Mouse (Mus musculus): ENCODE results near the gene Aspscr1. TPM values are rescaled to one million over a fixed set of nuclear protein-coding genes. Genes with fewer than 3 reads are reported as not detected.

Aspscr1 gene
- polyA plus RNA-seq, 1 experiment from 2014 or later: 90.4 TPM

DNA sequence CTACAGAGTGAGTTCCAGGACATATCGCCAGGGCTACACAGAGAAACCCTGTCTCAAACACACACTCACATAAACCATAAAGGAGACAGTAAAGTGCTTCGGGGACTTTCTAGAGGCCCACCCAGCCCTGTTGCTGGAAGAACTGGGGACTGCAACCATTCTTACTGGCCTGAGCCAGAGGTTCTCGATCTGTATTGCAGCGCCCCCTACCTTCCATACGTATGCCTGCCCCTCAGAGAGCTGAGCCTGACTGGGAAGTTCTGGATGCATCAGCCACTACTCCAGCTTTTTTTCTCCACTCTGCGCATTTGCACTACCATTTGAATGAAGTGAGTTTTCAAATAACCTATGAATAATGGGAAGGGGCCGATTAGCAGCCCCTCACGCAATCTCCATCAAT lies 76.7 kb downstream of the Aspscr1 start:
- ATAC-seq (replicated peaks; ENCODE audit: insufficient number of reproducible peaks, insufficient read depth, low FRiP score, low read depth): no peak
- 0 out of 2 replicates have a peak, but pooled peaks cover 3% of the 10 kb centered on the region for H3K27me3 ChIP-seq
- H3K4me2 ChIP-seq: no peak overlapping the region
- no peak overlapping the region for H3K27ac ChIP-seq
- H3K9ac ChIP-seq: no peak overlapping the region
- H3K9me3 ChIP-seq (replicated peaks): no peaks in the 10 kb centered on the region
- no peak overlapping the region for H3K4me3 ChIP-seq
- WGBS: 58% methylated on average over 8 of the region's 8 CpGs
- no peaks in the 10 kb centered on the region for H3K36me3 ChIP-seq
- H3K4me1 ChIP-seq (replicated peaks): no peaks in the 10 kb centered on the region

- Histone ChIP-seq H3K9me3 (replicated peaks) (no peaks in the 10 kb centered on the region), H3K4me3 (no peak overlapping the region), H3K27me3 (0 out of 2 replicates have a peak, but pooled peaks cover 3% of the 10 kb centered on the region), H3K27ac (no peak overlapping the region), H3K9ac (no peak overlapping the region), H3K36me3 (no peaks in the 10 kb centered on the region), H3K4me1 (replicated peaks) (no peaks in the 10 kb centered on the region), H3K4me2 (no peak overlapping the region)
- no peak for ATAC-seq (replicated peaks; ENCODE audit: insufficient number of reproducible peaks, insufficient read depth, low FRiP score, low read depth)
- 65% methylated on average over 4 of the region's 4 CpGs for WGBS
Measured at GRCm38 (mm10) chr11:120751606-120752005, 78.8 kb downstream of the Aspscr1 start.

Small RNA genes within 50 kb of the gene (microRNA-seq; reads per million reads assigned to microRNA genes)
- not detected for gene Mir6936

Other genes starting within 250 kb of the Aspscr1 start
- gene Nploc4, start 235.3 kb upstream of the Aspscr1 start, polyA plus RNA-seq (2015; fragmentation: Nextera tagmentation; extraction: Ambion mirVana): 22.5 and 30.3 TPM in 2 replicates
- gene Tspan10, start 230.3 kb upstream of the Aspscr1 start, polyA plus RNA-seq (2015; fragmentation: Nextera tagmentation; extraction: Ambion mirVana): 0.09 TPM in 1 of 2 replicates, not detected in the other
- 0.14 and 0.29 TPM in 2 replicates for gene Pde6g, start 219.5 kb upstream of the Aspscr1 start, polyA plus RNA-seq (2015; fragmentation: Nextera tagmentation; extraction: Ambion mirVana)
- 18.1 and 21.4 TPM in 2 replicates for gene Oxld1, start 214.9 kb upstream of the Aspscr1 start, polyA plus RNA-seq (2015; fragmentation: Nextera tagmentation; extraction: Ambion mirVana)
- gene Ccdc137, start 214.9 kb upstream of the Aspscr1 start, polyA plus RNA-seq (2015; fragmentation: Nextera tagmentation; extraction: Ambion mirVana): 22.1 and 26.5 TPM in 2 replicates
- 26.7 and 37.5 TPM in 2 replicates for gene Arl16, start 205.4 kb upstream of the Aspscr1 start, polyA plus RNA-seq (2015; fragmentation: Nextera tagmentation; extraction: Ambion mirVana)
- gene Mrpl12, start 188.4 kb upstream of the Aspscr1 start, polyA plus RNA-seq (2015; fragmentation: Nextera tagmentation; extraction: Ambion mirVana): 203 and 218 TPM in 2 replicates
- gene Slc25a10, start 181.1 kb upstream of the Aspscr1 start, polyA plus RNA-seq (2015; fragmentation: Nextera tagmentation; extraction: Ambion mirVana): 32.1 and 45.0 TPM in 2 replicates
- gene Gcgr, start 142.3 kb upstream of the Aspscr1 start, polyA plus RNA-seq (2015; fragmentation: Nextera tagmentation; extraction: Ambion mirVana): 2.7 and 2.8 TPM in 2 replicates
- 119 and 143 TPM in 2 replicates for gene Mcrip1, start 123.2 kb upstream of the Aspscr1 start, polyA plus RNA-seq (2015; fragmentation: Nextera tagmentation; extraction: Ambion mirVana)
- 0.50 and 7.6 TPM in 2 replicates for gene Ppp1r27, start 121.8 kb upstream of the Aspscr1 start, polyA plus RNA-seq (2015; fragmentation: Nextera tagmentation; extraction: Ambion mirVana)
- 357 and 484 TPM in 2 replicates for gene P4hb, start 99.7 kb upstream of the Aspscr1 start, polyA plus RNA-seq (2015; fragmentation: Nextera tagmentation; extraction: Ambion mirVana)
- gene Arhgdia, start 91.3 kb upstream of the Aspscr1 start, polyA plus RNA-seq (2015; fragmentation: Nextera tagmentation; extraction: Ambion mirVana): 345 and 458 TPM in 2 replicates
- gene Alyref, start 74.6 kb upstream of the Aspscr1 start, polyA plus RNA-seq (2015; fragmentation: Nextera tagmentation; extraction: Ambion mirVana): 238 and 262 TPM in 2 replicates
- gene Anapc11, start 74.6 kb upstream of the Aspscr1 start, polyA plus RNA-seq (2015; fragmentation: Nextera tagmentation; extraction: Ambion mirVana): 175 and 182 TPM in 2 replicates
- 11.7 and 13.0 TPM in 2 replicates for gene Npb, start 64.5 kb upstream of the Aspscr1 start, polyA plus RNA-seq (2015; fragmentation: Nextera tagmentation; extraction: Ambion mirVana)
- 80.3 and 111 TPM in 2 replicates for gene Pcyt2, start 55.0 kb upstream of the Aspscr1 start, polyA plus RNA-seq (2015; fragmentation: Nextera tagmentation; extraction: Ambion mirVana)
- gene Sirt7, start 47.7 kb upstream of the Aspscr1 start, polyA plus RNA-seq (2015; fragmentation: Nextera tagmentation; extraction: Ambion mirVana): 17.6 and 25.1 TPM in 2 replicates
- 17.8 and 21.2 TPM in 2 replicates for gene Mafg, start 39.4 kb upstream of the Aspscr1 start, polyA plus RNA-seq (2015; fragmentation: Nextera tagmentation; extraction: Ambion mirVana)
- gene Pycr1, start 29.2 kb upstream of the Aspscr1 start, polyA plus RNA-seq (2015; fragmentation: Nextera tagmentation; extraction: Ambion mirVana): 17.1 and 23.5 TPM in 2 replicates
- 13.2 and 15.4 TPM in 2 replicates for gene Myadml2, start 24.8 kb upstream of the Aspscr1 start, polyA plus RNA-seq (2015; fragmentation: Nextera tagmentation; extraction: Ambion mirVana)
- gene Notum, start 11.8 kb upstream of the Aspscr1 start, polyA plus RNA-seq (2015; fragmentation: Nextera tagmentation; extraction: Ambion mirVana): 1.5 and 2.7 TPM in 2 replicates
- 105 and 111 TPM in 2 replicates for gene Cenpx, start 40.8 kb downstream of the Aspscr1 start, polyA plus RNA-seq (2015; fragmentation: Nextera tagmentation; extraction: Ambion mirVana)
- 27.5 and 36.8 TPM in 2 replicates for gene Lrrc45, start 41.0 kb downstream of the Aspscr1 start, polyA plus RNA-seq (2015; fragmentation: Nextera tagmentation; extraction: Ambion mirVana)
- 7.8 and 17.0 TPM in 2 replicates for gene Rac3, start 48.5 kb downstream of the Aspscr1 start, polyA plus RNA-seq (2015; fragmentation: Nextera tagmentation; extraction: Ambion mirVana)
- gene Dcxr, start 54.3 kb downstream of the Aspscr1 start, polyA plus RNA-seq (2015; fragmentation: Nextera tagmentation; extraction: Ambion mirVana): 7.0 and 16.7 TPM in 2 replicates
- 11.4 and 46.0 TPM in 2 replicates for gene Cbr2, start 59.1 kb downstream of the Aspscr1 start, polyA plus RNA-seq (2015; fragmentation: Nextera tagmentation; extraction: Ambion mirVana)
- 2.1 and 2.8 TPM in 2 replicates for gene Hmga1b, start 89.8 kb downstream of the Aspscr1 start, polyA plus RNA-seq (2015; fragmentation: Nextera tagmentation; extraction: Ambion mirVana)
- 21.1 and 30.8 TPM in 2 replicates for gene Rfng, start 111.2 kb downstream of the Aspscr1 start, polyA plus RNA-seq (2015; fragmentation: Nextera tagmentation; extraction: Ambion mirVana)
- 113 and 134 TPM in 2 replicates for gene Gps1, start 111.3 kb downstream of the Aspscr1 start, polyA plus RNA-seq (2015; fragmentation: Nextera tagmentation; extraction: Ambion mirVana)
- 36.9 and 50.0 TPM in 2 replicates for gene Dus1l, start 123.4 kb downstream of the Aspscr1 start, polyA plus RNA-seq (2015; fragmentation: Nextera tagmentation; extraction: Ambion mirVana)
- 17.0 and 31.7 TPM in 2 replicates for gene Fasn, start 151.6 kb downstream of the Aspscr1 start, polyA plus RNA-seq (2015; fragmentation: Nextera tagmentation; extraction: Ambion mirVana)